Mouse (Mus musculus) forebrain, postnatal 0 days (tissue): ENCODE measurements around the gene Spib. TPM values are rescaled to one million over a fixed set of nuclear protein-coding genes. Genes with fewer than 3 reads are reported as not detected.

Experiments
- ATAC-seq: fragments of 200-750 bp; cut with Nextera tagmentation; 2 replicates; pipeline ENCODE4 v1.8.0; 2017; ENCODE audit warnings: mild to moderate bottlenecking, moderate library complexity
- DNase-seq: peaks from one replicate; pipeline ENCODE4 v3.0.0-alpha.2; 2015
- H3K27ac ChIP-seq: fragments of 300-500 bp; sonication (generic); 2 replicates; pipeline ENCODE4 v1.5.1; 2014; ENCODE audit warnings: low read depth, mild to moderate bottlenecking, antibody characterized with exemption, low read length, moderate library complexity, mixed read lengths
- H3K27me3 ChIP-seq: fragments of 300-500 bp; sonication (generic); 2 replicates; pipeline ENCODE4 v1.6.1; 2014; ENCODE audit warnings: mild to moderate bottlenecking, low read length, mixed read lengths; ENCODE audit not compliant: insufficient read depth
- H3K36me3 ChIP-seq: fragments of 300-500 bp; sonication (generic); 2 replicates; pipeline ENCODE4 v1.6.1; 2014; ENCODE audit warnings: mild to moderate bottlenecking, moderate library complexity; ENCODE audit not compliant: insufficient read depth
- H3K4me1 ChIP-seq: fragments of 300-500 bp; sonication (generic); 2 replicates; pipeline ENCODE4 v1.6.1; 2014; ENCODE audit warnings: antibody characterized with exemption; ENCODE audit not compliant: insufficient read depth
- H3K4me2 ChIP-seq: fragments of 300-500 bp; sonication (generic); 2 replicates; pipeline ENCODE4 v1.6.1; 2014; ENCODE audit warnings: low read depth, mild to moderate bottlenecking, moderate library complexity
- H3K4me3 ChIP-seq: fragments of 300-500 bp; sonication (generic); 2 replicates; pipeline ENCODE4 v1.5.1; 2014; ENCODE audit warnings: low read depth, low read length, mixed read lengths
- H3K9ac ChIP-seq: fragments of 300-500 bp; sonication (generic); 2 replicates; pipeline ENCODE4 v1.6.1; 2014; ENCODE audit warnings: mild to moderate bottlenecking
- H3K9me3 ChIP-seq: fragments of 300-500 bp; sonication (generic); 2 replicates; pipeline ENCODE4 v1.6.1; 2016; ENCODE audit warnings: low read length
- CTCF ChIP-seq: sonication (generic); IDR thresholded peaks from 2 replicates; pipeline ENCODE4 v1.5.1; 2016; ENCODE audit warnings: antibody characterized with exemption, control low read depth, low read depth
- WGBS: fragments of 180-500 bp; shearing (Covaris S2); extraction: QIAGEN DNeasy Blood & Tissue Kit; methylation state at CpG from one replicate; pipeline ENCODE4 v1.1.7; 2014; 5-methylcytosine and 5-hydroxymethylcytosine counted together
- polyA plus RNA-seq: library from polyadenylated mRNA; unstranded; fragments of >200 nt; fragmentation: Nextera tagmentation; extraction: Ambion mirVana; gene quantifications from 2 replicates; pipeline ENCODE4 v1.2.1, GENCODE M21; 2015
- total RNA-seq: library from RNA; depleted of rRNA; stranded (reverse); fragments of >200 nt; gene quantifications from 2 replicates; pipeline ENCODE4 v1.2.3, GENCODE M21; 2014; rRNA removed

The Spib gene
- total RNA-seq (0.05 TPM in 1 of 2 replicates, not detected in the other), polyA plus RNA-seq (not detected in 2 replicates)

GRCm38 (mm10) chr7:44531946-44532732, at the start of gene Spib:
TSS of gene Spib (minus strand) at chr7:44532071.
- DNase-seq (no peak), ATAC-seq (no peak)
- no peak within 1 kb of the TSS for H3K4me3 ChIP-seq
- H3K4me2 ChIP-seq, result no peak within 1 kb of the TSS
- H3K9ac ChIP-seq, result no peak within 1 kb of the TSS
- H3K27ac ChIP-seq, result no peak within 1 kb of the TSS
- H3K9me3 ChIP-seq, result no peaks in the 10 kb centered on the region
- H3K4me1 ChIP-seq, result 0 out of 2 replicates have a peak, but pooled peaks cover 3% of the 10 kb centered on the region
- 79% methylated on average over 4 of the region's 4 CpGs for WGBS
- no peak for TF ChIP-seq CTCF
- 0 out of 2 replicates have a peak, but pooled peaks cover 3% of the 10 kb centered on the region for H3K36me3 ChIP-seq
- H3K27me3 ChIP-seq, result no peaks in the 10 kb centered on the region

- no peak for DNase-seq
- H3K27me3 ChIP-seq, result no peaks in the 10 kb centered on the region
- no peak for TF ChIP-seq CTCF
Measured at GRCm38 (mm10) chr7:44581637-44582036, 49.8 kb upstream of the Spib start.

GRCm38 (mm10) chr7:44576333-44576844, 44.5 kb upstream of the Spib start:
- WGBS, result 57% methylated on average over 5 of the region's 5 CpGs

More at GRCm38 (mm10) chr7:44581637-44582036, 49.8 kb upstream of the Spib start:
- 79% methylated on average over 6 of the region's 6 CpGs for WGBS
- no peak for ATAC-seq
- Histone ChIP-seq H3K4me1 (no peaks in the 10 kb centered on the region), H3K4me3 (no peak overlapping the region), H3K4me2 (no peak overlapping the region), H3K27ac (no peak overlapping the region), H3K36me3 (no peaks in the 10 kb centered on the region), H3K9ac (no peak overlapping the region), H3K9me3 (no peaks in the 10 kb centered on the region)

GRCm38 (mm10) chr7:44572956-44573484, 41.1 kb upstream of the Spib start:
- no peak for DNase-seq
- Histone ChIP-seq H3K4me1 (no peaks in the 10 kb centered on the region), H3K9ac (no peak overlapping the region), H3K4me2 (no peak overlapping the region), H3K9me3 (no peaks in the 10 kb centered on the region), H3K27me3 (no peaks in the 10 kb centered on the region), H3K27ac (no peak overlapping the region), H3K36me3 (no peaks in the 10 kb centered on the region), H3K4me3 (no peak overlapping the region)
- WGBS, result 70% methylated on average over 5 of the region's 5 CpGs
- TF ChIP-seq CTCF, result no peak
- no peak for ATAC-seq

More at GRCm38 (mm10) chr7:44576333-44576844, 44.5 kb upstream of the Spib start:
- no peak overlapping the region for H3K4me2 ChIP-seq
- H3K9ac ChIP-seq, result no peak overlapping the region
- H3K36me3 ChIP-seq, result no peaks in the 10 kb centered on the region
- TF ChIP-seq CTCF, result no peak
- no peak overlapping the region for H3K4me3 ChIP-seq
- no peak overlapping the region for H3K27ac ChIP-seq
- no peaks in the 10 kb centered on the region for H3K4me1 ChIP-seq
- ATAC-seq (no peak), DNase-seq (no peak)
- no peaks in the 10 kb centered on the region for H3K27me3 ChIP-seq
- no peaks in the 10 kb centered on the region for H3K9me3 ChIP-seq

GRCm38 (mm10) chr7:44572213-44572701, 40.4 kb upstream of the Spib start, which contains the start of gene Napsa:
TSS of gene Napsa (plus strand) at chr7:44572380.
- Histone ChIP-seq H3K9me3 (no peaks in the 10 kb centered on the region), H3K27me3 (no peaks in the 10 kb centered on the region), H3K9ac (no peak within 1 kb of the TSS), H3K4me1 (no peaks in the 10 kb centered on the region), H3K4me3 (no peak within 1 kb of the TSS), H3K27ac (no peak within 1 kb of the TSS), H3K36me3 (no peaks in the 10 kb centered on the region), H3K4me2 (no peak within 1 kb of the TSS)
- DNase-seq (no peak), ATAC-seq (no peak)
- TF ChIP-seq CTCF, result no peak
- WGBS, result 36% methylated on average over 7 of the region's 7 CpGs

GRCm38 (mm10) chr7:44571811-44572210, 39.9 kb upstream of the Spib start:
- ATAC-seq, result no peak
- TF ChIP-seq CTCF, result no peak
- Histone ChIP-seq H3K27ac (no peak overlapping the region), H3K9ac (no peak overlapping the region), H3K27me3 (no peaks in the 10 kb centered on the region), H3K4me3 (no peak overlapping the region), H3K36me3 (no peaks in the 10 kb centered on the region), H3K4me2 (no peak overlapping the region), H3K4me1 (no peaks in the 10 kb centered on the region), H3K9me3 (no peaks in the 10 kb centered on the region)
- WGBS, result 31% methylated on average over 4 of the region's 4 CpGs
- DNase-seq, result no peak

GRCm38 (mm10) chr7:44570989-44571388, 39.1 kb upstream of the Spib start:
- H3K27me3 ChIP-seq, result no peaks in the 10 kb centered on the region
- no peak overlapping the region for H3K4me3 ChIP-seq
- H3K4me1 ChIP-seq, result no peaks in the 10 kb centered on the region
- H3K27ac ChIP-seq, result no peak overlapping the region
- H3K4me2 ChIP-seq, result no peak overlapping the region
- no peak for TF ChIP-seq CTCF
- DNase-seq, result no peak
- no peak overlapping the region for H3K9ac ChIP-seq
- WGBS, result 88% methylated on average over 6 of the region's 6 CpGs
- H3K9me3 ChIP-seq, result no peaks in the 10 kb centered on the region
- no peaks in the 10 kb centered on the region for H3K36me3 ChIP-seq
- no peak for ATAC-seq
